Mouse (Mus musculus) frontal cortex, adult 2 months (tissue): ENCODE measurements around the gene Atxn1. TPM values are rescaled to one million over a fixed set of nuclear protein-coding genes. Genes with fewer than 3 reads are reported as not detected.

Experiments used
- DNase-seq, 2 experiments: peaks; one replicate each; pipeline ENCODE4 v3.0.0; 2022; ENCODE audit warnings: low spot score in 1 of 2; ENCODE audit errors: extremely low spot score in 1 of 2
- polyA plus RNA-seq: library from polyadenylated mRNA; depleted of rRNA; stranded (reverse); fragments of >200 nt; gene quantifications from 2 replicates; pipeline ENCODE4 v1.2.3, GENCODE M21; 2012

The Atxn1 gene
- polyA plus RNA-seq, 1 experiment, result 27.3 TPM

DNA sequence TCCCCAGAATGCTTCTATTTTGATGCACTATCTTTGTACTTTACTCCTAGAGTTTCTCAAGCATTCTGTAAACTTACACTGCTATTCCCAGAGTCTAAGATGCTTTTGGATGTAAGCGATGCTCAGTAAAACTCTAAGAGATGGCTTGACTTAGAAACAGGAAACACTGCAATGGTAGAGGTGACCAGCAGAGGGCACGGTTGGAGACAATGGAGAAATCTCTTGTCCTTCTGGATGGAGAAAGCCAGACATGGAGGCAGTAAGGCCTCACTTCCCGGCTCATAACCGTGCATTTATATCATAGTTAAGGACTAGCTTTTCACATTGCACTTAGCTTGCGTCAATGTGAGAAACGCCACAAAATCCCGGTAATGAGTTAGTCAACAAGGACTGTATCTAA is 404.3 kb downstream of the Atxn1 start:
- no peak for DNase-seq

DNA sequence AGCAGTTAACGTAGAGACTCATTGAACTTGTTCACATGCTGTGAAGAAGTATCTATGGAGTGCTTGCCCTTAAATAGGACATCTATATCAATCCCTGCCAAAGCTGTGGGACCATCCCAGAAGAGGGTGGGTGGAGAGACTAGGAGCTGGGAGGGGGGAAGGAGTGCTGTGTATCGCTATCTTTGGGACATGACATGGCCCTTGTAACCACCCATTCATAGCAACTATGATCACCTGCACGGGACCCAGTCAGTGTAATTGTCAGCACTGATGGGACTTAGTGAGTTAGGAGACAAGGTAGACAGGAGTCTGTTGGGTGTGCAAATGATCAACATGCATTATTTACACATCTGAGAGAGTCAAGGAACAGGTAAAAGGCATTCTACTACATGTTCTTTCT is 405.6 kb downstream of the Atxn1 start:
- no peak for DNase-seq

DNA sequence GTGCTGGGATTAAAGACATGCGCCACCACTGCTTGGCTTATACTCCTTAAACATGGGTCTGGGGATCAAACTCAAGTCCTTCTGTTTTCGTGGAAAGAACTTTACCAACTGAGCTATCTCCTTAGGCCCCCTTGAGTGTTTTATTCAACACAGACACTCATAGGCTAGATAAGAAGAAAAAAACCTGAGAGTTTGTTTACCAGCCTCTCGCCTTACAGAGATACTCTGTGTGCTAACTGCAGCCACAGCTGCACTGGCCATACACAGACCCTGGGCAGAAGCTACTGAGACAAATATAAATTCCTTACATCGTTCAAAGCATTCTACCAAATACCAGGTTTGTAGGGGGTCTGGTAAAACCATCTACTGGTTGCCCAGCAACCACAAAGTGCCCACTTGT is 406.4 kb downstream of the Atxn1 start:
- DNase-seq, result no peak

- no peak for DNase-seq
Measured at GRCm38 (mm10) chr13:45553674-45554073, 411.1 kb downstream of the Atxn1 start.

DNA sequence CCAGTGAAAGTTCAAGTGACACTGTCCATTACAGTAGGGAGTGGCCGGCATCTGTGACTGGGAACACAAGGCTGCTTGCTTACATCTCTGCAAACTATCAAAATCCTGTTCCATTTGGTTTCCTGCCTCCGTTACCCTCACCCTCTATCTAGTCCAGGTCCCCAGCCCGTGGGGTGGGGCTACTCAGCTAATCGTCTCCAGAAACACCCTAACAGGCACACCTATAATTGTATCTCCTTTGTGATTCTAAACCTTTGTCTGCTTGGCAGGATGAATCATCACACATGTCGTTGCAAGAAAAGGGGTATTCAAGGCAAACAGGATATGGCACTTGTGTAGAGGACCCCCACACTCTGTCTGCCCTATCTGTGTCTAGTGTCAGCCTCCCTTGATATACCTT is 417.3 kb downstream of the Atxn1 start:
- DNase-seq, result no peak

DNA sequence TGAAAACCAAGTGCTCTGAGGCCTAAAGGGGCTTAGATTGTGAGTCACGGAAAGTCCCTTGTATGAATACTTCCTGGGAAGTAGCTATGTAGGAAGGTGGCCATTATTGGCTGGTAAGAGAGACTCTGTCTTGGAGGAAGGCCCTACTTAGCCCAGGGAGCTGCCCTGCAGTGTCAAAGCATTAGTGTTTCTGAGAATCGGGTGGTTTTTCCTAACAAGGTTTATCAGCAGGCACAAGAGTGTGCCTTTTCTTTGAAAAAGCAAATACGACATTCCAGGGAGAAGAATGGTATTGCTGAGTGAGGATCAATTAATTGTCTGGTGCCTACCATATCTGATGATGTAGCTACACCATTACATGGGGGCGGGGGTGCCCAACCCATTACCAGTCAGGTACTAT is 417.9 kb downstream of the Atxn1 start:
- DNase-seq, result no peak

DNA sequence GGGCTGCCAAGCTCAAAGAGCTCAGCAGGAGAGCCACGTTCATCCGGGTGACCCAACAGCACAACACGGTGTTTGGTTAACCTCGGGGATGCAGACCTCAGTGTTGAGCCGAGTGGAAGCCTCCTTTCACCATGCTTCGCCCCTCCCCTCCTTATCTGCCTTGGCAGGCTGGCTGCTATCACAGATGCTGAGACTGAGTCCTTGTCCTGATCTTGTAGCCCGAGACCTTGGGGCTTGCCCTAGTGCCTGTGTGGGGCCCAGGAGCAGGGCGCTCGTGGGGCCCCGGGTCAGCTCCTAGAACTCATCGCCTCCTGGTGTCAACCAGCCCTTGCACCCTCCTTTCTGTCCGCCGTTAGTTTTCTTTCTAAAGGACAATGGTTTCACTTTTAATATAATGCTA is 418.8 kb downstream of the Atxn1 start:
- DNase-seq, result no peak

DNA sequence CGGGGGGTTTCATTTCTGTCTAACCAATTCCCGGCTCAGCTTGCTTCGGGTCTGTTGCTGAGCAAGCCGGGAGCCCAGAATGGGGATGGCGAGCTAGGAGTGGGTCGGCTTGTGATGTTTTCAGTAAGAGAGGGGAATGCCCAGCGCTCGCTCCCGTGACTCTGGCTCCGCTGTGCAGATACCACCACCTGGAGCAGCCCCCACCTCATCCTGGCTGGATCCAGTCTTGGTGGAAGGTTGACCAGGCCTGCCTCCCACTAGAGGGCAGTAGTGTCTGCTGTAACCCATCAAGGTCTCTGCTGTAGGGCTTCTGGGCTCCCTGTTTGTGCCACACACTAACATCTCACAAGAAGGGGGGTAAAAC is 425.6 kb downstream of the Atxn1 start:
- DNase-seq, result peak; percentile 63 to 90

GRCm38 (mm10) chr13:45538532-45539204 is 426.1 kb downstream of the Atxn1 start:
- peak; percentile 74 to 81 for DNase-seq

- DNase-seq, result no peak
Measured at GRCm38 (mm10) chr13:45538091-45538490, 426.7 kb downstream of the Atxn1 start.

GRCm38 (mm10) chr13:45537110-45537509 is 427.7 kb downstream of the Atxn1 start:
- DNase-seq, result no peak

- no peak for DNase-seq
Measured at GRCm38 (mm10) chr13:45535731-45536453, 428.9 kb downstream of the Atxn1 start.

GRCm38 (mm10) chr13:45530754-45531153 is 434.1 kb downstream of the Atxn1 start:
- DNase-seq, result peak; percentile 59 to 68

- no peak for DNase-seq
Measured at GRCm38 (mm10) chr13:45528787-45529186, 436.0 kb downstream of the Atxn1 start.

- no peak for DNase-seq
Measured at GRCm38 (mm10) chr13:45527232-45527964, 437.4 kb downstream of the Atxn1 start.

GRCm38 (mm10) chr13:45526230-45526629 is 438.6 kb downstream of the Atxn1 start:
- no peak for DNase-seq

DNA sequence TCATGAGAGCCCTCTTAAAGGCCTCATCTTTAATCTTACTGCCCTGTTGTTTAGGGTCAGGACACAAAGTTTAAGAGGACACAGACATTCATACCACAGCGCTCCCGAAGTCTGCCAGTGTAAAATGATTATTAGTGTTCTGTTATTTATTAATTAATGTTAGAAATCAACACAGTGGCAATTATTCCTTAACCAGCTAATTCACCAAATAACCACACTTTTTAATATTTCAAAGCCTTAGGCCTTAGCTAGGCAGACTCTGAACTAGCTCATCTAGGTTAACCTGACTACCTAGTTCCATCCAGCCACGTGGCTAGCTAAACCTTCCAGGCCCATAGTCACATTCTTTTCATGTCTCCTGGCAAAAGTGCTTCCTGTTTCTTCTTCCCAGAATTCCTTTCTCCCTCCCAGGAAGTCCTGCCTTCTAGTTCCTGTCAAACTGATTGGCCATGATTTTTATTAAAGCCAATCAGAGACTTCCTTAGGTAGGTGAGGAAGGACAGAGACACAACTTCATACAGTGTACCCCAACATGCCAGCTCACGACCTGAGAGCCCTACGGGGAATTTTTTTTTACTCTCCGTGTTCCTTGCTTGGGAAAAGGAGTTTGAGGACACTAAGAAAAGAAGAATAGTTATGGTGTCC is 439.9 kb downstream of the Atxn1 start:
- no peak for DNase-seq

GRCm38 (mm10) chr13:45524305-45524704 is 440.5 kb downstream of the Atxn1 start:
- DNase-seq, result no peak

- DNase-seq, result no peak
Measured at GRCm38 (mm10) chr13:45516501-45517393, 448.1 kb downstream of the Atxn1 start.

DNA sequence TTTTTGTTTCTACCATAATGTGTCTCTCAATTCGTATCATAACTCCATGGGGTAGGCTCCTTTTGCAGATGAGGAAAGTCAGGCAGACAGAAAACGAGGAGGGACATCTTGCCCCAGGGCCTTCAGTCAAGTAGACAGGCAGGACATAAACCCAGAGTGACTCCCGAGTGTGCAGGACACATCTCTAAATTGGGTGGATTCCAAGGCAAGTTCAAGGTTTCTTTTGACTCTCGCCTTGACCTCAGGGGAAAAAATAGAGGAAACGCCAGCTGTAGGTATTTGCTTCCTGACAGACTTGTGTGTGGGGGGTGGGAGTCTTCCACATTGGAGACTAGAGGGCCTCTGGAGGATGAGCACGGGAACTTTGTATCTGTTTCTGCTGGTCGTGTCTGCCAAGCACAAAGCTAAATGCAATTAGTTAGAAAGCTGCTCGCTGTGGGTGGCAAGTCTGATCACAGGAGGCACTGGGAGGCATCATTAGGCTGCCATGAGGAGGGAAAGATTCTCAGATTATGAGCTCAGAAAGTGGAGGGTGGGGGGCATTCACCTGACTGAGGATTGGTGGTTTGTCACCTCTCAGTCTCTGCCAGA is 449.9 kb downstream of the Atxn1 start:
- no peak for DNase-seq
